Mouse (Mus musculus) gastrocnemius, postnatal 36 days (tissue): ENCODE measurements around the gene Mgst2. TPM values are rescaled to one million over a fixed set of nuclear protein-coding genes. Genes with fewer than 3 reads are reported as not detected.
A peak's percentile ranks its signal among the peaks of the same experiment; 100 is the strongest.

Experiments used
- DNase-seq, 2 experiments: peaks; one replicate each; pipeline ENCODE4 v3.0.0; 2022
- intact Hi-C: fragments of 180-260 bp; cut with DNase I; formaldehyde crosslinking; loops from one replicate; pipeline ENCODE4 v1.15.1; 2025
- long read RNA-seq, 2 experiments: library from polyadenylated mRNA; stranded (forward); transcript quantifications; one replicate each; pipeline ENCODE4 v2.0.0; 2021
- total RNA-seq, 2 experiments: library from RNA; stranded (reverse); gene quantifications; 2 replicates each; pipeline ENCODE4 v1.2.3; 2021

Mgst2 gene
- under 1 TPM; 0.22 to 0.61 TPM for total RNA-seq
- long read RNA-seq, experiment 1, partial matches to known transcripts = 1 of 2 reads
- long read RNA-seq, experiment 1, other reads (novel, unspliced or antisense) = 1 of 2 reads
- long read RNA-seq, experiment 2, partial matches to known transcripts = 0 of 2 reads
- long read RNA-seq, experiment 2, other reads (novel, unspliced or antisense) = 2 of 2 reads

DNA sequence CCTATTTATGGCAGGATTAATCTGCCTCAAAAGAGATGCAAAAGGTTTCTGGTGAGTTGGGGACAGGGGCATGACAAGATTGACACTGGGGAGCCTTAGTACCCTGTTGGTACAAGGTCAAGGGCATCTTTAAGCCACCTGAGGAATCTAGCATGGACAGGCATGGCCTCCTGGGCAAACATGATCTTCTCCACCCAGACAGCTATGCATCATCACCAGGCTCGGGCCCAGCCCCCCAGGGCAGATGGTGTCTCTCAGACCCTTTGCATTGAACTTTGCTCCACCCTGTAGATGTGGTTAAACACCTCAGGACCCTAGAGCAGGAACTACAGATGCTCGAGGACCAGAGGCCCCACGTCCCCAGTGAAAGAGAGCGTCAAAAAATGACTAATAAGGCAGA is at the start of gene Mgst2:
TSS of gene Mgst2 (plus strand) at position 301 of the 400 bp plus-strand sequence.
- DNase-seq = no peak
- intact Hi-C loops = no loop called here

DNA sequence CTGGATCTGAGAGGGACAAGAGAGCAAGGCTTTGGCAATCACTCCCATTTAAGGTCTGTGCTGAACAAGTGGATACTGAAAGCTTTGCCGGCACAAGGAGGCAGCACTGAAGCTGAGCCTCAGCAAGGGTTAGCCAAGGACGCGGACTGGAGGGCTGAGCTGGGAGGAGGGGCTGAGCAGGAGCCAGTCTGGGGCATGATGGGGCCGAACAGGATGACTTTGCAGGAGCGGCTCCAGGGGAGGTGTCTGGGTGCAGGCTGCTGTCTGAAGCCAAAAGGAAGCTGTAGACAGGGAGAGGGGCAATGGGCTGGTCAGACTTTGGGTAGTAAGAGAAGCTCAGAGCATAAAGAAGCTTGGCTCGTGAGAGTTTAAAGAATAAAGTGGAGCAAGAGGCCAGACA is 48.2 kb upstream of the Mgst2 start:
- peak; percentile 56 to 74 for DNase-seq
- intact Hi-C loops = no loop called here

- DNase-seq = no peak
- intact Hi-C loops = no loop called here
These were observed 47.5 kb upstream of the Mgst2 start for GRCm38 (mm10) chr3:51612398-51613356.

DNA sequence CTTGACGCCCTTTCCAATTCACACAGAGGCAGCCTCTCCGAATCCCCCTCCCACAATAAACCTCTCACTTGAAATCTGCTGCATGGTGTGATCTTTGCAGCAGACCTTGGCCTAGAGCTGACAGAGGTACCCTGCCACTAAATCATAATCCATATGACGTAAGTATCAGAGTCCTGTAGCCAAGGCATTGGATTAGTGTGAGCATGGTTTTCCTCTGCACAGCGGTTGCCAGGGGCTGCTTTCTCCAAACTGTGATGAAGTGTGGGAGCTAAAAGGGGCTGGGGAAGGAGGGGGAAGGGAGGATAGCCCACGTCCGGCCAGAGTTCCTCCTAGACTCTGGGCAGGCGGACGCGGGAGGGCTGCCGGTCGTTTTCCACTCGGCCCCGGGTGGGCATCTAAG is 45.9 kb upstream of the Mgst2 start:
- intact Hi-C loops = no loop called here
- DNase-seq = no peak

GRCm38 (mm10) chr3:51623956-51624355 is 36.2 kb upstream of the Mgst2 start:
- intact Hi-C loops = no loop called here
- no peak for DNase-seq

GRCm38 (mm10) chr3:51627741-51628140 is 32.4 kb upstream of the Mgst2 start:
- intact Hi-C loops = no loop called here

GRCm38 (mm10) chr3:51628977-51629376 is 31.2 kb upstream of the Mgst2 start:
- intact Hi-C loops = no loop called here
- no peak for DNase-seq

More at GRCm38 (mm10) chr3:51627741-51628140, 32.4 kb upstream of the Mgst2 start:
- DNase-seq = no peak

GRCm38 (mm10) chr3:51630746-51631145 is 29.4 kb upstream of the Mgst2 start:
- intact Hi-C loops = no loop called here

DNA sequence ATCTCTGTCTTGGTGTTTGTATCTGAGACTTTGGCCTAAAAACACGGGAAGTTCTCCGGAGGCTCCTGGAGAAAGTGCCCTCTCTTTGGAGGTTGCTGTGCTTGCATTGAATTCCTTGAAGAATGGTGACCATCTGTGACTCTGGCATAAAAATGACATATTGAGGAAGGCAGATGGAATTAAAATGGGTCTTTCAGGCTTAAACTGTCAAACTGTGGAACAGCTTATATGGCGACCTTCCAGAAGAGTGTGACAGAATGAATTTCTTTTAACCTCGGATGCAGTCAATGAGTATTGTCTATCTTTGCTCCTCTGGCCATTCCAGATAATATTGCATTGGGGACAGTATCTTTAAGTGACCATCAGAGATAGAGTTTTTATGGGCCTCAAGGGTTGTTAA is 28.2 kb upstream of the Mgst2 start:
- intact Hi-C loops = no loop called here
- no peak for DNase-seq

More at GRCm38 (mm10) chr3:51630746-51631145, 29.4 kb upstream of the Mgst2 start:
- no peak for DNase-seq

- peak; percentile 35 to 41 for DNase-seq
These were observed 25.7 kb upstream of the Mgst2 start for GRCm38 (mm10) chr3:51634451-51634850.

GRCm38 (mm10) chr3:51635960-51636359 is 24.2 kb upstream of the Mgst2 start:
- no peak for DNase-seq
- intact Hi-C loops = no loop called here

More at GRCm38 (mm10) chr3:51634451-51634850, 25.7 kb upstream of the Mgst2 start:
- intact Hi-C loops = no loop called here

GRCm38 (mm10) chr3:51636700-51637099 is 23.5 kb upstream of the Mgst2 start:
- intact Hi-C loops = no loop called here
- no peak for DNase-seq

GRCm38 (mm10) chr3:51637326-51637725 is 22.8 kb upstream of the Mgst2 start:
- intact Hi-C loops = no loop called here
- DNase-seq = no peak

GRCm38 (mm10) chr3:51638260-51638659 is 21.9 kb upstream of the Mgst2 start:
- DNase-seq = no peak
- intact Hi-C loops = no loop called here

DNA sequence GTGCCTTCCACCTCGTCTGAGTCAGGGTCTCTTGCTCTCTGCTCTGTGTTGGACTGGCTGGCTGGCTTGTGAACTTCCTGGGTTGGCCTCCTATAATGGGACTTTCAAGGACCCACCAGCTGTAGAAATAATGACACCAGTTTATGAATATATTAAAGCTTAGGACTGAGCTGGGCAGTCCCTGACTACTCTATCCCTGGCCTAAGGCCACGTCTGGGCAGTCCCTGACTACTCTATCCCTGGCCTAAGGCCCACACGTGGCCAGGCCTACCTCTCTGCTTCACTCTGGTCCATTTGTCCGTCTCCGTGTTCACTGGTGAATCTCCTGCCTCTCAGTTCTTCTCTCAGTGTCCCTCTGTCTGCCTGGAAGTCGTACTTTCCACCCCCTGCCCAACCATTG is 14.7 kb upstream of the Mgst2 start:
- DNase-seq = no peak
- intact Hi-C loops = no loop called here

- intact Hi-C loops = no loop called here
- DNase-seq = no peak
These were observed 13.9 kb upstream of the Mgst2 start for GRCm38 (mm10) chr3:51646301-51646700.

- no peak for DNase-seq
- intact Hi-C loops = no loop called here
These were observed 12.8 kb upstream of the Mgst2 start for GRCm38 (mm10) chr3:51647356-51647755.

- peak; percentile 65 to 70 for DNase-seq
- intact Hi-C loops = loop anchor here (1.0 kb wide), 1 partner anchor 64 kb away; no protein-coding TSS in a partner anchor
These were observed 12.0 kb upstream of the Mgst2 start for GRCm38 (mm10) chr3:51648037-51648664.

DNA sequence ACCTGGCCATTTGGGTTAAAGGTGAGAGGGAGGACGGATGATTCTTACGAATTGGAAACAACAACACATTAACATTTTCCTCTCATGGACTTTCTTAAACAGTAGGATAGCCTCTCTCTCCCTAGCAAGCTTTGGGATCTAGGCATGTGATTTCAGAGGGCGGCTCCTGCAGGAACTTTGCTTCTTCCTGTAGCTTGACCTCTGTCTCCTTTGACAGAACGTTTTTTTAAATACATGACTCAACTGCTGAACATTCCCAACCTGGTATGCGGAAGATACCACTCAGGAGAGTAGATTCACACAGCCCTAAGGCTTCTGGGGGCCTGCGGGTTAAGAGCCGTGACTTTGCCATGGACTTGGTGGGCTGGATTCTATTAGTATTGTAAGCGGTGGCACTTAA is 10.7 kb upstream of the Mgst2 start:
- intact Hi-C loops = no loop called here

DNA sequence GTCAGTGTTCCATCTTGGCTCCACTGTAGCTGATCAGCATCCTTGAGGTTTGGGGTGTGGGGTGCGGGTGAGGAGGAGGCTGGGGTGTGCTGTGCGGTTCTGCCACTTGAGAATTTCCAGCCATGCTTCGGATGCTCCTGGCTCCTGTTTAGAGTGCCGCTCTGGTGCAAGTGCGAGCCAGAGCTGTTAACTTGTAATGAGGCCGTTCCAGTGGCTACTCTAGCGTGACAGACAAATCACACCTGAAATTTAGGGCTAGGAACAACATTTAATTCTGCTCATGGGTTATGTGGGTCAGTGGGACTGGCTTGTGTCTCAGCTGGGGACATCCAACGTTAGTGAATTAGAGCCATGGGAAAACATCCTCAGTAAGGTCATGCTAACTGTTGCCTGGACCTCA is 10.2 kb upstream of the Mgst2 start:
- no peak for DNase-seq
- intact Hi-C loops = loop anchor here (5.0 kb wide), 1 partner anchor 592 kb away; no protein-coding TSS in a partner anchor

More for the DNA sequence above, 10.7 kb upstream of the Mgst2 start:
- no peak for DNase-seq

DNA sequence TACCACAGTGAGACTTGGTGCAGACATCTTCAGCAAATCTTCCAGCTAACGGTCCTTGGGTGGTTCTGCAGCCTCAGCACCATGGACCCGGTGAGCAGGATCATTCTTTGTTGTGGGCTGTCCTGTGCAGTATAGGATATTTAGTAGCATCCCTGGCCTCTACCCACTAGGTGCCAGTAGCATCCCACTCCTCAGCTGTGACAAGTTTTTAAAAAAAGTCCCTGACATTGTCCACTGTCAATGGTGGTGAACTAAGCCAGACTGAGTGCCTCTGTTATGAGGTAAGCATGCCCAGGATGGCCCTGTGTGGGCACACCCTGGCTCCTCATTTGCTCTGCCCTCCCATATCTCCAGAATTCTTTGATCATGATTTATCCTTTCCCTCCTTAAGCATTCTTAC is 9.0 kb upstream of the Mgst2 start:
- intact Hi-C loops = loop anchor here (5.0 kb wide), 1 partner anchor 591 kb away; no protein-coding TSS in a partner anchor
- no peak for DNase-seq
